Mouse (Mus musculus) forebrain, embryonic 11.5 days (tissue): ENCODE results near the gene Rcc1. TPM values are rescaled to one million over a fixed set of nuclear protein-coding genes. Genes with fewer than 3 reads are reported as not detected.
"Not testable (repeated sequence)": the region's sequence is repeated elsewhere in the genome, so short reads cannot be mapped to it uniquely, and the experiment has no call there.

Experiments
- ATAC-seq: fragments of 200-750 bp; cut with Nextera tagmentation; replicated peaks from 2 replicates; pipeline ENCODE4 v1.8.0; 2017; ENCODE audit warnings: moderate TSS enrichment; ENCODE audit not compliant: low FRiP score
- DNase-seq: peaks from one replicate; pipeline ENCODE4 v3.0.0-alpha.2; 2017; ENCODE audit warnings: low spot score
- H3K27ac ChIP-seq: fragments of 300-500 bp; sonication (generic); 2 replicates; pipeline ENCODE4 v1.5.1; 2014; ENCODE audit warnings: low read depth, low read length
- H3K27me3 ChIP-seq: fragments of 300-500 bp; sonication (generic); 2 replicates; pipeline ENCODE4 v1.6.1; 2014; ENCODE audit warnings: mild to moderate bottlenecking, low read length, mixed read lengths; ENCODE audit not compliant: control insufficient read depth, insufficient read depth
- H3K36me3 ChIP-seq: fragments of 300-500 bp; sonication (generic); 2 replicates; pipeline ENCODE4 v1.6.1; 2014; ENCODE audit warnings: mild to moderate bottlenecking, low read length, moderate library complexity, mixed read lengths; ENCODE audit not compliant: control insufficient read depth, insufficient read depth
- H3K4me1 ChIP-seq: fragments of 300-500 bp; sonication (generic); replicated peaks from 2 replicates; pipeline ENCODE4 v1.6.1; 2014; ENCODE audit warnings: low read length, mixed read lengths; ENCODE audit not compliant: control insufficient read depth, insufficient read depth
- H3K4me2 ChIP-seq: fragments of 300-500 bp; sonication (generic); 2 replicates; pipeline ENCODE4 v1.6.1; 2014; ENCODE audit warnings: low read depth, mild to moderate bottlenecking, low read length, moderate library complexity, mixed read lengths; ENCODE audit not compliant: severe bottlenecking
- H3K4me3 ChIP-seq: fragments of 300-500 bp; sonication (generic); 2 replicates; pipeline ENCODE4 v1.5.1; 2014; ENCODE audit warnings: low read depth, low read length
- H3K9ac ChIP-seq: fragments of 300-500 bp; sonication (generic); 2 replicates; pipeline ENCODE4 v1.6.1; 2014; ENCODE audit warnings: low read length
- H3K9me3 ChIP-seq: fragments of 300-500 bp; sonication (generic); 2 replicates; pipeline ENCODE4 v1.6.1; 2016; ENCODE audit warnings: low read length, mixed read lengths; ENCODE audit not compliant: control insufficient read depth
- WGBS: fragments of 180-500 bp; shearing (Covaris S2); extraction: QIAGEN DNeasy Blood & Tissue Kit; methylation state at CpG from one replicate; pipeline ENCODE4 v1.1.7; 2014; 5-methylcytosine and 5-hydroxymethylcytosine counted together
- polyA plus RNA-seq: library from polyadenylated mRNA; unstranded; fragments of >200 nt; fragmentation: Nextera tagmentation; extraction: Ambion mirVana; gene quantifications from 2 replicates; pipeline ENCODE4 v1.2.1, GENCODE M21; 2014

Gene Rcc1
- polyA plus RNA-seq, 1 experiment from 2014 or later: 93.2 TPM

DNA sequence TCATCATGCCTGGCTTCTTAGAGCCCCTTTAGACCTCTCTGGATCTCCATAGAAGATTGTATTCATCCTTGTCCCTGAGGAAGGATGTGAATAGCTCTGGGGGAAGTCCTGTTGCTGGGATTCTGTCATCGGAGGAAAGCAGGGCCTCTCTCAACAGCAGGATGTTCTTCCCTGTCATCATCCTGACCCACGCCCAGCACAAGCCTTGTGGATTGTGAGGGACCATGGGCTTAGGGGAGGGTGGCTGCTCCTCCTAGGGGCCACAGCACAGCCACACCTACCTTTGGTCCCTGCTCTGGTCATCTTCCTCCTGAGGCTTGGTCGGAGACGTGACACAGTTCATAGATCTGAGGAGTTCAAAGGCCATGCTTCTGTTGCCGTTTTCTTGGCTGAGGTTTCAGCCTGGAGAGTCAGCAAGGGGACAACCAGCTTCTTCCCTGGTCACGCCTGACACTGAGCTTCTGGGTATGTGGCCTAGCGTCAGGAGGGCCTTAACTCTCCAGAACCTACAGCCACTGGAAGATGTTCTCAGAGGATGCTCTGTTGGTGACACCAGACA lies 59.6 kb downstream of the Rcc1 start:
- Histone ChIP-seq H3K27me3 (no peaks in the 10 kb centered on the region), H3K4me3 (no peak overlapping the region), H3K36me3 (peaks cover 5% of the 10 kb centered on the region; the same call in 1 of the 2 replicates), H3K4me2 (no peak overlapping the region), H3K4me1 (no peaks in the 10 kb centered on the region), H3K9ac (no peak overlapping the region), H3K27ac (no peak overlapping the region), H3K9me3 (peaks cover 3% of the 10 kb centered on the region)
- WGBS: 85% methylated on average over 7 of the region's 7 CpGs
- DNase-seq (no peak), ATAC-seq (no peak)

DNA sequence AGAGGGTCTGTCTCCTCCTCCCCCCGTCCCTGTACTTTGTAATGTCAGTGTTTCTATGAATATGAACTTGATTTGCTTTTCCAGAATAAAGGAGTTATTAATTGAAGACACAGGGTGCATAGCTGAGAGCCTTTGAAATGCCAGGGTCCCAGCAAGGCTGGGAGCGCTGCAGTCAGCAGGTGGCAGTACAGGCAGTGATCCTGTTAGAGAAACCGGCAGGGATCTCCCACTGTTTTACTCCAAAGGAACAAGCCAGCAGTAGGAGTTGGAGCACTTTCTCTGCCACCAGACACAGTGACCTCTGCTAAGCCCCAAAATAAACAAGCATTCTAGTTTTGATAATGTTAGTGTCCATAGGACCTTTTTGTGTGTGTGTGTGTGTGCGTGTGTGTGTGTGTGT lies 60.4 kb downstream of the Rcc1 start:
- WGBS: 50% methylated on average over 4 of the region's 4 CpGs
- no peak overlapping the region for H3K4me3 ChIP-seq
- no peaks in the 10 kb centered on the region for H3K27me3 ChIP-seq
- H3K4me2 ChIP-seq: no peak overlapping the region
- ATAC-seq: no peak
- H3K27ac ChIP-seq: no peak overlapping the region
- H3K9ac ChIP-seq: no peak overlapping the region
- H3K9me3 ChIP-seq: peaks cover 3% of the 10 kb centered on the region
- no peak for DNase-seq
- H3K4me1 ChIP-seq: no peaks in the 10 kb centered on the region
- peaks cover 5% of the 10 kb centered on the region; the same call in 1 of the 2 replicates for H3K36me3 ChIP-seq

DNA sequence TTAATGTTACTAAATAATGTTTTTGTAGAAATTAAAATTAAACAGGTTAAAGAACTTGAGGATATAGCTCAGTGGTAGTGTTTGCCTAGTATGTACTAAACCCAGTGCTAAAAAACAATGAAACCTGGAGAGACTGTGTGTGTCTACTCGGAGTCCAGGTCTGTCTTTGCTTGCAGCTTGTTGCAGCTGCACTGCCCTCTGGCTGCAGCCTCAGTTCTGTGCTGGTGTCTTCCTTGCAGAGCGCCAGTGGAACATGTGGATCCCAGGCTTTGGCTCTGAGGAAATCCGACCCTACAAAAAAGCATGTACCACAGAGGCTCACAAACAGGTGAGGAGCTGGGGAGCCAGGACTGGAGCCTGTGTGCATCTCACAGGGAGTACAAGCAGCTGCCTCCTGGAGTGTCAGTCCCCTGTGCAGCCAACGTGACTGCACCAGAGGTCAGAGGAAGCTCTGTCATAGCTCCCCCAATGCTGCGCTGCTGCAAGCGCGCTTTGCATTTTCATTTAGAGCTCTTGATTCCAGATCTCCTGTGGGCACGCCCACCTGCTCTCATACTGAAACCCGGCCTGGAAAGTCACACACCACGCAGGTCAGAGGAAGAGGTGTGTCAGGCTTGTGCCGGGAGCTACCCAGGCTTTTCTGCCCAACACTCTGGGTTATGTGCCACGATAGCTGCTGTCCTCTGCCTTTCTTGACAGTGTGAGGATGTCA lies 61.6 kb downstream of the Rcc1 start:
- no peak for DNase-seq
- no peak overlapping the region for H3K27ac ChIP-seq
- H3K4me2 ChIP-seq: no peak overlapping the region
- no peak for ATAC-seq
- H3K4me3 ChIP-seq: no peak overlapping the region
- H3K36me3 ChIP-seq: peaks cover 5% of the 10 kb centered on the region; the same call in 1 of the 2 replicates
- 81% methylated on average over 12 of the region's 12 CpGs for WGBS
- H3K27me3 ChIP-seq: no peaks in the 10 kb centered on the region
- no peak overlapping the region for H3K9ac ChIP-seq
- peaks cover 3% of the 10 kb centered on the region for H3K9me3 ChIP-seq
- no peaks in the 10 kb centered on the region for H3K4me1 ChIP-seq

DNA sequence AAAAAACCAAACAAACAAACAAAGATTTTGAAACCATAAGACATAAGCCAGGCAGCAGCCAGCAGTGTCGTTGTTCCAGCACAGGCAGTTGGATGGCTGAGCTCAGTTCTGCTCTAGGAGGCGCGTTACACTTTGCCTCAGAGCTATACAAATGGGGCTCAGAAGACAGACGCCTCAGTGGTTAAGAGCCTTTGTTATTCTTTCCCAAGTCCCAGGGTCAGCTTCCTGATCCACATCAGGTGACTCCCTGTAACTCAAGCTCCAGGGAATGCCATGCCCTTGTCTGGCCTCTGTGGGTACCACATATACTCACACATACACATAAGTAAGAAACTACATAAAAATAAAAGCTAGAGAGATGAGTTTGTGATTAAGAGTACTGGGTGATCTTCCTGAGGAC lies 62.3 kb downstream of the Rcc1 start:
- no peaks in the 10 kb centered on the region for H3K4me1 ChIP-seq
- no peak for DNase-seq

DNA sequence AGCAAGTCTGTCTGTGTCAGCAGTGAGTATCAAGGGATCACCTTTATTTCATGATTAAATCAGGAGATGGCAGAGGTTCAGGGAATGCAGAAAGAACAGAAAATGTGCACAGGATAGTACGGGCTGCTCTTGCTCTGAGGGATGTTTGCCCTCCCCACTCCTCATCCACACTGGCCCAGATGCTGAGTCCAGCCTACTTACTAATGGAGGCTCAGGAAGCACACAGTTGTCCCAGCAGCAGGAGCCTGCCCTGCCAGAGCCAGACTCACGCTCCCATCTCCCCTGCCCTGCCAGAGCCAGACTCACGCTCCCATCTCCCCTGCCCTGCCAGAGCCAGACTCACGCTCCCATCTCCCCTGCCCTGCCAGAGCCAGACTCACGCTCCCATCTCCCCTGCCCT lies 64.6 kb downstream of the Rcc1 start:
- not testable (repeated sequence) for H3K27me3 ChIP-seq, H3K4me2 ChIP-seq, H3K27ac ChIP-seq, H3K9me3 ChIP-seq, H3K36me3 ChIP-seq, H3K4me1 ChIP-seq, ATAC-seq, DNase-seq, H3K9ac ChIP-seq, H3K4me3 ChIP-seq
- 84% methylated on average over 2 of the region's 5 CpGs for WGBS

More for the DNA sequence above, 62.3 kb downstream of the Rcc1 start:
- Histone ChIP-seq H3K4me3 (no peak overlapping the region), H3K9ac (no peak overlapping the region), H3K4me2 (no peak overlapping the region), H3K36me3 (peaks cover 5% of the 10 kb centered on the region), H3K27me3 (no peaks in the 10 kb centered on the region), H3K9me3 (peaks cover 3% of the 10 kb centered on the region), H3K27ac (no peak overlapping the region)
- 94% methylated on average over 4 of the region's 4 CpGs for WGBS
- ATAC-seq: no peak

Other genes starting within 250 kb of the Rcc1 start
- not detected in 2 replicates for gene Oprd1, start 209.1 kb downstream of the Rcc1 start, polyA plus RNA-seq
- 158 and 161 TPM in 2 replicates for gene Ythdf2, start 141.3 kb downstream of the Rcc1 start, polyA plus RNA-seq
- gene Gmeb1, start 92.0 kb downstream of the Rcc1 start, polyA plus RNA-seq: 45.4 and 50.1 TPM in 2 replicates
- gene Taf12, start 79.2 kb downstream of the Rcc1 start, polyA plus RNA-seq: 66.8 and 68.0 TPM in 2 replicates
- gene Rab42, start 50.2 kb downstream of the Rcc1 start, polyA plus RNA-seq: 1.1 and 1.2 TPM in 2 replicates
- gene Trnau1ap, start 24.1 kb downstream of the Rcc1 start, polyA plus RNA-seq: 88.9 and 89.5 TPM in 2 replicates
- 29.3 and 30.5 TPM in 2 replicates for gene Phactr4, start 68.9 kb upstream of the Rcc1 start, polyA plus RNA-seq
- gene Med18, start 110.3 kb upstream of the Rcc1 start, polyA plus RNA-seq: 27.2 and 31.8 TPM in 2 replicates
- gene Sesn2, start 156.9 kb upstream of the Rcc1 start, polyA plus RNA-seq: 9.4 and 9.5 TPM in 2 replicates
- 905 and 906 TPM in 2 replicates for gene Atpif1, start 180.1 kb upstream of the Rcc1 start, polyA plus RNA-seq
- 208 and 217 TPM in 2 replicates for gene Dnajc8, start 181.9 kb upstream of the Rcc1 start, polyA plus RNA-seq
- gene Ptafr, start 210.5 kb upstream of the Rcc1 start, polyA plus RNA-seq: 0.25 and 0.40 TPM in 2 replicates